Mouse (Mus musculus) liver, embryonic 12.5 days (tissue): ENCODE data around the gene Alox15. TPM values are rescaled to one million over a fixed set of nuclear protein-coding genes. Genes with fewer than 3 reads are reported as not detected.
"Not testable (repeated sequence)": the region's sequence is repeated elsewhere in the genome, so short reads cannot be mapped to it uniquely, and the experiment has no call there.

Experiments used
- ATAC-seq: fragments of 200-750 bp; cut with Nextera tagmentation; 2 replicates; pipeline ENCODE4 v1.8.0; 2017; ENCODE audit warnings: moderate number of reproducible peaks, mild to moderate bottlenecking, moderate library complexity
- H3K27ac ChIP-seq: fragments of 300-500 bp; sonication (generic); 2 replicates; pipeline ENCODE4 v1.5.1; 2016; ENCODE audit warnings: mild to moderate bottlenecking
- H3K27me3 ChIP-seq: fragments of 300-500 bp; sonication (generic); replicated peaks from 2 replicates; pipeline ENCODE4 v1.6.1; 2016; ENCODE audit warnings: mild to moderate bottlenecking, moderate library complexity
- H3K36me3 ChIP-seq: fragments of 300-500 bp; sonication (generic); 2 replicates; pipeline ENCODE4 v1.6.1; 2016; ENCODE audit warnings: mild to moderate bottlenecking, moderate library complexity
- H3K4me1 ChIP-seq: fragments of 300-500 bp; sonication (generic); 2 replicates; pipeline ENCODE4 v1.6.1; 2016
- H3K4me2 ChIP-seq: fragments of 300-500 bp; sonication (generic); 2 replicates; pipeline ENCODE4 v1.6.1; 2016; ENCODE audit warnings: mild to moderate bottlenecking, moderate library complexity
- H3K4me3 ChIP-seq: fragments of 300-500 bp; sonication (generic); 2 replicates; pipeline ENCODE4 v1.5.1; 2016; ENCODE audit warnings: mild to moderate bottlenecking, moderate library complexity
- H3K9ac ChIP-seq: fragments of 300-500 bp; sonication (generic); 2 replicates; pipeline ENCODE4 v1.6.1; 2016; ENCODE audit warnings: mild to moderate bottlenecking, moderate library complexity
- H3K9me3 ChIP-seq: fragments of 300-500 bp; sonication (generic); replicated peaks from 2 replicates; pipeline ENCODE4 v1.6.1; 2016; ENCODE audit warnings: mild to moderate bottlenecking, moderate library complexity
- WGBS: fragments of 180-500 bp; shearing (Covaris S2); methylation state at CpG from one replicate; pipeline ENCODE4 v1.1.7; 2016; ENCODE audit not compliant: insufficient replicate concordance; 5-methylcytosine and 5-hydroxymethylcytosine counted together
- polyA plus RNA-seq: library from polyadenylated mRNA; unstranded; fragments of >200 nt; fragmentation: Nextera tagmentation; extraction: Ambion mirVana; gene quantifications from 2 replicates; pipeline ENCODE4 v1.2.1, GENCODE M21; 2016

Alox15 gene
- 0.88 and 1.9 TPM in 2 replicates for polyA plus RNA-seq

DNA sequence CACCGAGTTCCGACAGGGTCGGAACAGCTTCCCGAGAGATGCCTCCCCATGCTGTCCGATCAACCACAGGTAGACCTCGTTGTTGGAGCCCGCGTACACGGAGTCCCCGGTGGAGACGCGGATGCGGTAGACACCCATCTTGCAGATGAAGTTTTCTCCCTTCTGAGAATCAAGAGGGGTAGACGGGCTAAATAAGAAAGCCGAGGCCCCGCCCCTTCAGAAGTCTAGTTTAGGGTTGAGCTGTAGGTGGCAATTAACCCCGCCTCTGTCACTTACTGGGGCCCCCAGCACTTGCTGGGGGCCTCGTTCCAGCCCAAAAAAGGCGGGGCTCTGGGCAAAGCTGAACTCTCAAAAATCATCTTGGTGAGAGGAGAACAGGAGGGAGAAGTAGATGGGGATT lies at the start of gene Alox15:
Gene Alox15 (minus strand): TSS at position 164 of the 400 bp plus-strand sequence.
- no peaks in the 10 kb centered on the region for H3K9me3 ChIP-seq
- H3K27ac ChIP-seq: no peak within 1 kb of the TSS
- H3K36me3 ChIP-seq: no peaks in the 10 kb centered on the region
- WGBS: 1% methylated on average over 19 of the region's 19 CpGs
- no peak for ATAC-seq
- peaks cover 10% of the 10 kb centered on the region for H3K4me1 ChIP-seq
- H3K9ac ChIP-seq: no peak within 1 kb of the TSS
- peaks cover 81% of the 10 kb centered on the region for H3K27me3 ChIP-seq
- H3K4me2 ChIP-seq: peak within 1 kb of the TSS; percentile 68
- peak within 1 kb of the TSS; percentile 41 for H3K4me3 ChIP-seq

- no peak overlapping the region for H3K9ac ChIP-seq
- no peaks in the 10 kb centered on the region for H3K9me3 ChIP-seq
- no peaks in the 10 kb centered on the region for H3K27me3 ChIP-seq
- H3K27ac ChIP-seq: no peak overlapping the region
- H3K4me2 ChIP-seq: no peak overlapping the region
- ATAC-seq: no peak
- H3K4me3 ChIP-seq: no peak overlapping the region
- H3K4me1 ChIP-seq: 0 out of 2 replicates have a peak, but pooled peaks cover 2% of the 10 kb centered on the region
- H3K36me3 ChIP-seq: peaks cover 46% of the 10 kb centered on the region
- WGBS: 74% methylated on average over 5 of the region's 5 CpGs
Measured at GRCm38 (mm10) chr11:70389421-70389820, 37.6 kb upstream of the Alox15 start.

- Histone ChIP-seq H3K4me3 (no peak overlapping the region), H3K4me1 (no peaks in the 10 kb centered on the region), H3K9me3 (no peaks in the 10 kb centered on the region), H3K36me3 (peaks cover 28% of the 10 kb centered on the region), H3K9ac (no peak overlapping the region), H3K27me3 (no peaks in the 10 kb centered on the region), H3K4me2 (no peak overlapping the region), H3K27ac (no peak overlapping the region)
- 65% methylated on average over 5 of the region's 5 CpGs for WGBS
- ATAC-seq: no peak
Measured at GRCm38 (mm10) chr11:70387436-70387835, 35.6 kb upstream of the Alox15 start.

GRCm38 (mm10) chr11:70384136-70384535 lies 32.3 kb upstream of the Alox15 start:
- H3K9me3 ChIP-seq: no peaks in the 10 kb centered on the region
- no peak overlapping the region for H3K27ac ChIP-seq
- ATAC-seq: no peak
- WGBS: 88% methylated on average over 3 of the region's 3 CpGs
- H3K36me3 ChIP-seq: peaks cover 16% of the 10 kb centered on the region
- H3K4me2 ChIP-seq: no peak overlapping the region
- no peak overlapping the region for H3K4me3 ChIP-seq
- no peaks in the 10 kb centered on the region for H3K27me3 ChIP-seq
- no peak overlapping the region for H3K9ac ChIP-seq
- no peaks in the 10 kb centered on the region for H3K4me1 ChIP-seq

- H3K27me3 ChIP-seq: peaks cover 1% of the 10 kb centered on the region
- H3K4me2 ChIP-seq: no peak overlapping the region
- no peak overlapping the region for H3K9ac ChIP-seq
- no peak overlapping the region for H3K4me3 ChIP-seq
- H3K27ac ChIP-seq: no peak overlapping the region
- WGBS: 59% methylated on average over 2 of the region's 2 CpGs
- peaks cover 8% of the 10 kb centered on the region; the same call in 1 of the 2 replicates for H3K36me3 ChIP-seq
- ATAC-seq: no peak
- no peaks in the 10 kb centered on the region for H3K9me3 ChIP-seq
- H3K4me1 ChIP-seq: no peaks in the 10 kb centered on the region
Measured at GRCm38 (mm10) chr11:70381330-70381729, 29.5 kb upstream of the Alox15 start.

GRCm38 (mm10) chr11:70380478-70381005 lies 28.7 kb upstream of the Alox15 start:
- H3K4me2 ChIP-seq: no peak overlapping the region
- 38% methylated on average over 1 of the region's 1 CpGs for WGBS
- H3K27me3 ChIP-seq: peaks cover 9% of the 10 kb centered on the region
- H3K9ac ChIP-seq: no peak overlapping the region
- no peak overlapping the region for H3K27ac ChIP-seq
- no peaks in the 10 kb centered on the region for H3K4me1 ChIP-seq
- H3K36me3 ChIP-seq: peaks cover 3% of the 10 kb centered on the region; the same call in 1 of the 2 replicates
- no peak overlapping the region for H3K4me3 ChIP-seq
- no peaks in the 10 kb centered on the region for H3K9me3 ChIP-seq
- no peak for ATAC-seq

DNA sequence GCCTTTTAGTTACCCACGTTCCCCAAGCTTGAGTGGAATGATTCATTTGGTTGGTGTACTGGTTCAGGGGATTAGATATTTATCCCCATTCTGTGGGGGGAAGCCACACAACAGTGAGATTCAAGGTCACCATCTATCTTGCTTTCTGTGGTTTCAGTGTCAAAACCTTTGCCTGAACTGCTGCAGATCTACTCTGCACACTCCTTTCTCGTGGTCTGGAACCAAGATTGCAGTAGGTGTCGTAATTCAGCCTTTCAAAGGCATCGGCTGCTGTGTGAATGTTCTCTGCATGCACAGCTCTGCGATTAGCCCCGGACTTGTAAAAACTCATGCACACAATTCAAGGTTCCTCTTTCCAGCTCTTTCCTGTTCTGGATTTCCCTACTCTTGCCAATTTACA lies 24.2 kb upstream of the Alox15 start:
- no peak for ATAC-seq
- Histone ChIP-seq H3K27ac (no peak overlapping the region), H3K27me3 (peaks cover 27% of the 10 kb centered on the region), H3K9ac (no peak overlapping the region), H3K4me1 (no peaks in the 10 kb centered on the region), H3K36me3 (no peaks in the 10 kb centered on the region), H3K9me3 (no peaks in the 10 kb centered on the region), H3K4me3 (no peak overlapping the region), H3K4me2 (no peak overlapping the region)
- WGBS: 26% methylated on average over 6 of the region's 6 CpGs

- ATAC-seq: no peak
- Histone ChIP-seq H3K27me3 (peaks cover 27% of the 10 kb centered on the region), H3K36me3 (no peaks in the 10 kb centered on the region), H3K4me2 (no peak overlapping the region), H3K27ac (no peak overlapping the region), H3K4me1 (no peaks in the 10 kb centered on the region), H3K9ac (no peak overlapping the region), H3K9me3 (no peaks in the 10 kb centered on the region), H3K4me3 (no peak overlapping the region)
- WGBS: 25% methylated on average over 3 of the region's 3 CpGs
Measured at GRCm38 (mm10) chr11:70374302-70374701, 22.5 kb upstream of the Alox15 start.

DNA sequence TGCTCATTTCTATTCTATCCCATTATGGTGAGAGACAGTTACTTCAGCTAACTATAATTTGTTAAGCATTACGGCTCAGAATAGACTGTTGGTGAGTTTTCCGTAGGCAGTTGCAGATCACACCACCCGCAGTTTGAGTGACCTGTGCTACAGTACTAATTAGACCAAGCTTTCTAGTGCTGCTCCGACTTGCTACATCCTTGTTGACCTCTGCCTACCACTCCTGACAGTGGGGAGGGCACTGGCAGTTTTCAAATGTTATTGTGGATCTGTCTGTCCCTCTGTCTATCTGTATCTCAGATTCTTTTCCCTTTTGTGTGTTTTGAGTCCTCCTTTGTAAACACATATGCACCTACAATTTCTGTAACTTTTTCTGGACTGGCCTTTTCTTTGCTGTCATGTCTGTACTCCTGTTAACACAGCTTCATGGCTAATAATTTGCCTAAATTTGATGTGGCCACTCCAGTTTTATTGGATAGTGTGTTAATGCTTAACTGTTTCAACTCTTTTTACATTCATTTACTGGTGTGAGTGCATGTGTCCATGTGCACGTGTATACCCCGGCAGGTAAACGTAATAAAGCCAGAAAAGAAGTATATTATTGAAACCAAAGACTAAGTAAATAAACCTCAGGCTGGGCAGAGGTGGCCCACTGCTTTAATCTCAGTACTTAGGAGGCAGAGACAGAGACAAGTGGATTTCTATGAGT lies 21.2 kb upstream of the Alox15 start:
- no peak for ATAC-seq
- H3K4me3 ChIP-seq: no peak overlapping the region

DNA sequence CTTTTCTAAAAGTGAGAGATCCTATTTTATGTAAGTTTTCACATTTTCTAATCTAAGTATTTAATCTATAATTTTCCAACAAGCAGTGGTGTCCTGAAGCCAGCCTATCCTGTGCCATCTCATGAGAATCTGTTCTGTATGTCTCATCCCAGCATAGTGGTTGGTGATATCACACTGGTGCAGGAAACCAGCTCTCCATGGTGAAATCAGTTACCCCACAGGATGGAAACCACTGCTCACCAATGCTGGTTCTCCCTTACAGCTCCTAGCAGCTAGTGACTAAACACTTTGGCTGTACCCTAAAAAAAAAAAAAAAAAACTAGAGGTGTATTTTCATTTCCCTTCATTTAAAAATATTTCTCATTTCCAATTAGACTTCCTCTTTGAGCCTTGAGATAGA lies 20.6 kb upstream of the Alox15 start:
- Histone ChIP-seq H3K36me3 (no peaks in the 10 kb centered on the region), H3K9me3 (no peaks in the 10 kb centered on the region), H3K9ac (no peak overlapping the region), H3K4me2 (no peak overlapping the region), H3K4me3 (no peak overlapping the region), H3K27me3 (peaks cover 27% of the 10 kb centered on the region), H3K27ac (no peak overlapping the region), H3K4me1 (no peaks in the 10 kb centered on the region)
- ATAC-seq: no peak

More for the DNA sequence above, 21.2 kb upstream of the Alox15 start:
- H3K27ac ChIP-seq: no peak overlapping the region
- no peak overlapping the region for H3K4me2 ChIP-seq
- 61% methylated on average over 7 of the region's 7 CpGs for WGBS
- no peaks in the 10 kb centered on the region for H3K36me3 ChIP-seq
- H3K9ac ChIP-seq: no peak overlapping the region
- H3K27me3 ChIP-seq: peaks cover 27% of the 10 kb centered on the region
- H3K9me3 ChIP-seq: no peaks in the 10 kb centered on the region
- no peaks in the 10 kb centered on the region for H3K4me1 ChIP-seq

DNA sequence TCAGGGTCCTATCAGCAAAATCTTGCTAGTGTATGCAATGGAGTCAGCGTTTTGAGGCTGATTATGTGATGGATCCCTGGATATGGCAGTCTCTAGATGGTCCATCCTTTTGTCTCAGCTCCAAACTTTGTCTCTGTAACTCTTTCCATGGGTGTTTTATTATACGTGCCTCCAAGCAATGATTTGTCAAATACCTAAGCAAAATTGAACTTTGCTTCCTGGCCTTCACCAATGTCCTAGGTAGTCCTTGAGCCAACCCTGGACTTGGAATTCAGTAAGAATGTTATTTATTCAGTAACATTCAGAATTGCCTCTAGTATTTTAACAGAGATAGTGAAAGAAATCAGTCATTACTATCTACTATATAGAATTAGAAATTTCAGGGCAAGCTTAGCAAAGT lies 16.8 kb upstream of the Alox15 start:
- not testable (repeated sequence) for H3K9ac ChIP-seq, H3K27me3 ChIP-seq, H3K4me1 ChIP-seq, H3K9me3 ChIP-seq, H3K36me3 ChIP-seq, H3K27ac ChIP-seq, ATAC-seq, H3K4me3 ChIP-seq, H3K4me2 ChIP-seq
- 63% methylated on average over 2 of the region's 2 CpGs for WGBS

GRCm38 (mm10) chr11:70367701-70368100 lies 15.9 kb upstream of the Alox15 start:
- 75% methylated on average over 6 of the region's 6 CpGs for WGBS
- H3K9ac ChIP-seq, H3K27ac ChIP-seq, H3K4me3 ChIP-seq, H3K9me3 ChIP-seq, H3K36me3 ChIP-seq, H3K27me3 ChIP-seq, H3K4me2 ChIP-seq, ATAC-seq, H3K4me1 ChIP-seq: not testable (repeated sequence)

DNA sequence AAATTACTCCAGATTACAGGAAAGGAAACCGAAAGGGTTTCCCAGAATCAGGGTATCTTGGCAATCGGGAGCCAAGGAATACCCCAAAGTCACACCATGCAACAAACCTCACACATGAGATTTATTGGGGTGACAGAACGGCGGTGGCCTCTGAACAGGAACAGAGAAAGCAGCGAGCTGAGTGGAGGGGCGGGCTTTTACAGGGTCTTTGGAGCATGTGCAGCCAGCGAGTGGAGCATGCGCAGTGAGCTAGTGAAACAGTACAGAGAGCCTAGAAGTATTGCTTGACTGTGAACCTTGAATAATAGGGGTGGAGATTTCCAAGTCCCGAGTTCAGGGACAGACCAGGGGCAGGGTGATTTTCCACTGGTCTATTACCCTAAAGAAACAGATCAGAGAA lies 3.2 kb downstream of the Alox15 start:
- H3K4me2 ChIP-seq: no peak overlapping the region
- 80% methylated on average over 9 of the region's 9 CpGs for WGBS
- no peaks in the 10 kb centered on the region for H3K36me3 ChIP-seq
- no peak overlapping the region for H3K4me3 ChIP-seq
- ATAC-seq: no peak
- no peak overlapping the region for H3K9ac ChIP-seq
- H3K9me3 ChIP-seq: no peaks in the 10 kb centered on the region
- peaks cover 10% of the 10 kb centered on the region for H3K4me1 ChIP-seq
- H3K27ac ChIP-seq: no peak overlapping the region
- peaks cover 83% of the 10 kb centered on the region for H3K27me3 ChIP-seq
